24 mouse cellular contexts compared by ENCODE assay signal in genomic region chr13:89766551-89766950, GRCm38 (mm10).
"Had no signal": no experiment of that assay in that cellular context is flagged by ENCODE, and none has a peak within 500 bp of the region (broad histone marks: within the 10 kb centered on the region; RNA-seq: fewer than 3 reads in every experiment).

No protein-coding gene starts in this region.

- H3K9me3 ChIP-seq: heart, embryonic 15.5 days; hindbrain, embryonic 12.5 days; limb, embryonic 10.5 days; liver, embryonic 13.5 days; liver, embryonic 15.5 days had no signal

- DNase-seq: gastrocnemius, adult 2 months; gastrocnemius, postnatal 10 days; gastrocnemius, postnatal 25 days; heart, adult 2 months; heart, postnatal 14 days; heart, postnatal 36 days; kidney, adult 11 months; kidney, adult 2 months; kidney, postnatal 10 days; kidney, postnatal 36 days; layer of hippocampus, adult 9-11 months; layer of hippocampus, postnatal 36 days; liver, embryonic 13.5 days had no signal

- H3K27ac ChIP-seq: gastrocnemius, adult 2 months; heart, adult 2 months; heart, embryonic 13.5 days; heart, embryonic 15.5 days; hindbrain, embryonic 12.5 days; hindbrain, embryonic 14.5 days; limb, embryonic 10.5 days; limb, embryonic 12.5 days; liver, embryonic 13.5 days; liver, embryonic 15.5 days had no signal

- ATAC-seq: hindbrain, embryonic 16.5 days; intestine, embryonic 16.5 days had no signal

- H3K4me2 ChIP-seq: heart, embryonic 11.5 days; heart, embryonic 13.5 days; heart, embryonic 15.5 days; hindbrain, embryonic 12.5 days; hindbrain, embryonic 14.5 days; limb, embryonic 12.5 days; liver, embryonic 11.5 days; liver, embryonic 13.5 days; liver, embryonic 15.5 days had no signal

- H3K9ac ChIP-seq: heart, embryonic 13.5 days; heart, embryonic 15.5 days; hindbrain, embryonic 12.5 days; hindbrain, embryonic 14.5 days; limb, embryonic 12.5 days; liver, embryonic 13.5 days; liver, embryonic 15.5 days had no signal

- H3K4me1 ChIP-seq: heart, embryonic 15.5 days; hindbrain, embryonic 12.5 days; limb, embryonic 10.5 days; limb, embryonic 12.5 days; liver, embryonic 13.5 days; liver, embryonic 15.5 days had no signal

- H3K27me3 ChIP-seq: heart, embryonic 13.5 days; heart, embryonic 15.5 days; hindbrain, embryonic 12.5 days; limb, embryonic 12.5 days; liver, embryonic 13.5 days; liver, embryonic 15.5 days had no signal

- H3K36me3 ChIP-seq: heart, embryonic 13.5 days; heart, embryonic 15.5 days; hindbrain, embryonic 12.5 days; limb, embryonic 10.5 days; limb, embryonic 12.5 days; liver, embryonic 13.5 days; liver, embryonic 15.5 days had no signal

- H3K4me3 ChIP-seq: gastrocnemius, adult 2 months; heart, adult 2 months; heart, embryonic 13.5 days; heart, embryonic 15.5 days; hindbrain, embryonic 12.5 days; limb, embryonic 10.5 days; limb, embryonic 12.5 days; liver, embryonic 13.5 days; liver, embryonic 15.5 days had no signal
